Mouse (Mus musculus) lung, postnatal 0 days (tissue): ENCODE measurements around the gene Slain2.

Experiments
- CTCF ChIP-seq: IDR thresholded peaks from 2 replicates; pipeline ENCODE4 v1.5.1; 2016; ENCODE audit warnings: antibody characterized with exemption, mild to moderate bottlenecking
- EP300 ChIP-seq: IDR thresholded peaks from 2 replicates; pipeline ENCODE4 v1.6.1; 2016; ENCODE audit warnings: antibody characterized with exemption, mild to moderate bottlenecking, control low read depth

GRCm38 (mm10) chr5:72893987-72894386 is 20.1 kb upstream of the Slain2 start:
- TF ChIP-seq CTCF (peak; percentile 64), EP300 (no peak)
